Mouse (Mus musculus) T-cell, adult 2 months (primary cell): ENCODE data around the gene Cdk19.
"Not testable (repeated sequence)": the region's sequence is repeated elsewhere in the genome, so short reads cannot be mapped to it uniquely, and the experiment has no call there.

Experiments
- DNase-seq: peaks from one replicate; pipeline ENCODE4 v3.0.0; 2022; ENCODE audit warnings: low spot score

The Cdk19 gene

DNA sequence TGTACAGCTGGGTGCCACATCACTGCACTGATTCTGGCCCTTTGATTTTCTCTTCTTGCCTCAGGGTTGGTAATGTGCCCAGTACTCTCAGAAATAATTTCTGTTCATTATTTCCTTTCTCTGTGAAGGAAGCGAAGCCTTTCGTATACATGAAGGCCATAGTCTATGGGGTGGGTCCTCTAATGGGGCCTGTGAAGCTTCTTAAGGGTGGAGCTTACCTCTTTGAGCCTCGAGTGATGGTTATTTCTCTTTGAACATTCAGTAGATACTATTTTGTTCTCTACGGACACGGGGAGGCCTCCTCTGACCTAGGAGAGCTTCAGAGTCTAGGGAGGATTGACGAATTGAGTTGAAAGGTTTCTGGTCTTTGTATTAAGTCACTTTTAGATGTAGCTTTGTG is 142.9 kb downstream of the Cdk19 start:
- DNase-seq = no peak

- DNase-seq = no peak
Observed at GRCm38 (mm10) chr10:40489086-40489796, 149.9 kb downstream of the Cdk19 start.

GRCm38 (mm10) chr10:40491131-40491530 is 151.8 kb downstream of the Cdk19 start:
- DNase-seq = no peak

DNA sequence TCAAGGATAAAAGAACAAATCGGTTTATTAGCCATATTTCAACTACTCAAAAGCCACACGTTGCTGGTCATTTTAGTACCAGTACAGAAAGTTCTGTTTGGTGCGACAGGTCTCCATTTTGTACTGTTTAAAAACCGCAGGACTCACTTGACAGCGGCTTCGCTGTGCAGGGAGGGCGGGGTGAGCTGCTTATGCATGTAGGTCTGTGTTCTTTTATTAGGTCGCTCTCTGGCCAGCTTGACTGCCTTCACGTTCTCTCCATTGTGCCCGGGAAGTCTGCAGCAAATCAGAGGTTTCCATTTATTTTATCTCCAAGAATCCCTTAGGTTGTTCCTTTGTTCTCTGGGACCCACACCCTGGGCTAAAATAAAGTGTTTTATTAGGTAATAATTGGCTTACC is 152.4 kb downstream of the Cdk19 start:
- no peak for DNase-seq

- DNase-seq = no peak
Observed at GRCm38 (mm10) chr10:40494181-40495162, 155.1 kb downstream of the Cdk19 start.

DNA sequence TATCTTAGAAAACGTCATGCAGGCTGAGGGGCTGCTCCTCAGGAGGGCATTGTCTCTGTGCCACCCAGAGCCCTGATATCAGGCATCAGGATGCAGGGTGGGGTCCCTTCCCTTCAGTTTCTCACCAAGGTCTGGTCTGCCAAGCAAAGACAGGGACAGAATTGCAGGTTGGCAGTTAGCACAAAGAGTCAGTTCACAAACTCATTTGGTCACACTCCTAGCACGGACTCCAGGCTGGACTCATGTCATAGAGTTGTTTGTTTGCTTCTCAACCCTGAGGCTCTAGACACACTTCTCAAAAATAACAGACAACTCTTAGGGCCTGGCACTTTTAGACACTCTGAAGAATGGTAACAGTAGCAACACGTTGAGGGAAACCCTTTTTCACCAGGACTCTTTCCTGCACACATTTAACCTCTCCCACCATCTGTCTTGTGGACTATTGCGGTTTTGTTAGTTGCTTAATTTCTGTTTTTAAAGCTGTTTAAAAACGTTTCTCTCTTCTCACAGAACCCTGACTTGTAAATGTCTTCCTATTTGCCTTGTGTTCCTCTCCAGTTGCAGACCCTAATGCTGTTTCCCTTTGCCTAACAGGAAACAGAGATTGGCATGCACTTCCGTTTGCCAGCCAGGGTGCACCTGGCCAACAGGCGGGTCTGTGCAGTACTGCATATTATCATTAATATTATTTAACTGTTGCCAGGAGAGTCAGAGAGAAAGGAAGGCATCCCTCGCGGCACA is 158.1 kb downstream of the Cdk19 start:
- no peak for DNase-seq

DNA sequence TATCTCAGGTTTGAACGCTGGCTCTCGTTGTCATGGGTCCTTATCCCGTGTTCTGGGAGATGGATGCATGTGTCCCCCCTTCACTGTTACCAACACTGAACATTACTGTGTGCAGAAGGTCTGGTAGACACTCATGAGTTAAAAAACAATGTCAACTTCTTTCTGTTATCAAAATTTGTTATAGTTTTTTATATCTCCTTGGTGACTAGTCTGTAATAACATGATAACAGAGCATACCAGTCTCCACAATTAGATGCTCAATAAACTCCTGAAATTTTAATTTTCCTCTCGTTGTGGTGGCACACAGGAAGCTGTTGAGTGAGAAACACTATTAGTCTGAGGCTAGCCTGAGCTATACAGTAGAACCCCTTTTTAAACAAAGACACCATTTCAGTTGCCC is 159.1 kb downstream of the Cdk19 start:
- DNase-seq = no peak

DNA sequence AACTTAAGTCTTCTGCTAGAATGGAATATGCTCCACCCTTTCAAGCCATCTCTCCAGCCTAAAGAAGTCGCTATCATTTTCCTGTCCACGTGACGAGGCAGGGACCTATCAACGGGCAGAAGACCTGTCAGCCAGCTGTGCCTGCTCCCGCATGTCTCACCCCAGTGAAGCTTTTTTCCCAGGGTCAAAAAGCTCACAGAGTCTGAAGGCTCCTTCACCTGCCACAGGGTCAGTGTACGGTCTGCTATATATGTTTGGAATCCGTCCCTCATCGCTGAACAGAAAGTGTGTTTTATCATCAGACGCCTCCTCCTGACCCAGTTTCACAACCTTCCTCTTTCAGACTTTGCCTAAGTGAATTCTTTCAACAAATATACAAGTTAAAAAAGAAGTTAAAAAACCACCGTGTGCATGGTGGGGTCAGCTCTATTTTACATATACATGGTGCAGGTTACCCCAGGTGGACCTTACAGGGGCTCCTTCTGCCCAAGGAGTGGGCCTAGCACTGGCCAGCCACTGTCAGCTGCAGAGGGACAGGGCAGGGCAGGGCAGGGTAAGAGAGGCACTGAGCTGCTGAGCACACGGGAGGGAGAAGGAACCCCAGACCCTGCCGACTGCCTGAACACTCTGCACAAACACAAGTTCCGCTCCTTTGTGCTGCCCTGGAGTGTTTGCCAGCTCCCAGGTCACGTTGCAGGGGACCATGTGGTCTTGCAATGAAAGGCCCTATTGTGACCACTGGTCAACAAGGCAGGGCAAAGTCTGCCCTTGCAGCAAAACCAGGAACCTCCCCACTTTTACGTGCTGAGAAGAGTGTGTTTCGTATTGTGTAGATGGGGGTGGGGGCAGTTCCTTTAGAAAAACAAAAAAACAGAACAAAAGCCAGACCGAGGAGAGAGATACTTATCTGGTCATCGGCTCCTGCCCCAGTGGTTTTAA is 160.2 kb downstream of the Cdk19 start:
- no peak for DNase-seq

DNA sequence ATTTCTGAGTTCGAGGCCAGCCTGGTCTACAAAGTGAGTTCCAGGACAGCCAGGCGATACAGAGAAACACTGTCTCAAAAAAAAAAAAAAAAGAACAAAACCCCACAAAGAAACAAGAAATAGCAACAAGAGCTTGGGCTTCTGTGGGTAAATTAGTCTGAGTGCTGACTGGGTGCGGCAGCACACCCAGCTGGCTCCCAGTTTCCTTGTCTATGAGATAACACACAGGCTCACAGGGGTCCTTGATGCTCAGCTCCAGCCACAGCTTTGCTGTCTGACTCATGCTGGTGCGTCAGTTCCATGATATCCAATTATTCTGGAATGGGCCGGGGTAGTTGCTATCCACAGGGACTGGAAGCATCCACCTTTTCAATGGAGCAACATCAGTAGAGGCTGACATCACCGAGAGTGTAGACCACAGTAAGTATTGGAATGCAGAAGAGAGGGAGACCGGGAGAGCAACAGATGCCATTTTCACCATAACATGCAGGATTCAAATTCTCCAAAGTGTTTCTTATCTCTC is 161.4 kb downstream of the Cdk19 start:
- DNase-seq = no peak

DNA sequence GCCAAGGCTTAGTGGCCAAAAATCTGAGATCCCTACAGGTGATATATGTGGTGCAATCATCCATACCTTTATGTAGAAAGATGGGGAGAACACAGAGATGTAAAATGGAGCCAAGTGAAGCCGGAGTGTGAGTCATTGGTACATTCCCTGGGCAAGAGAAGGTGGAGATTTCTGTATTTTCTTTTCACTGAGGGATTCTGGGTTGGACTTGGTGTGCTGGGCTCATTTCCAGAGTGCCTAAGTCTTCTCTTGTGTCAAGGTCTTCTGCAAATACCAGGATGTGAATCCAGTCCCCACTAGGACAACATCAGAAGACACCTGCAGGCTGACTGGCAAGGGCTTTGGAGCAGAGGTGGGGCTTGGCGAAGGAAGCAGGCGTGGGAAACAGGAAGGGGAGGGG is 163.4 kb downstream of the Cdk19 start:
- DNase-seq = no peak

DNA sequence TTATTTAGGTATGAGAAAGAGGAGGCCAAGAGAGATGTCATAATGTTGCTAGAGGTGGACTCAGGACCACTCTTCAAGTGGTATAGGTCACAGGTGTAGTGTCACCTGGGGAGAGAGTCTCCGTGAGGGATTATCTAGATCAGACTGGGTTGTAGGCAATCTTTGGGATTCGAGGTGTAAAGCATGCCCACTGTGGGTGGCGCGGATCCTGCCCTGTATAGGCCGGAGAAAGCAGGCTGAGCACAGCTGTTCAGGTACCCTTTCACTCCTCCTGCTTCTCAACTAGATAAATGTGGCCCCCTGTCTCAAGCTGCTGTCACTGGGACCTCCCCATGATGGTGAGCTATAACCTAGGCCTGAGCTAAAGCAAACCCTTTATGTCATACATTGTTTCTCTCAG is 171.0 kb downstream of the Cdk19 start:
- no peak for DNase-seq

DNA sequence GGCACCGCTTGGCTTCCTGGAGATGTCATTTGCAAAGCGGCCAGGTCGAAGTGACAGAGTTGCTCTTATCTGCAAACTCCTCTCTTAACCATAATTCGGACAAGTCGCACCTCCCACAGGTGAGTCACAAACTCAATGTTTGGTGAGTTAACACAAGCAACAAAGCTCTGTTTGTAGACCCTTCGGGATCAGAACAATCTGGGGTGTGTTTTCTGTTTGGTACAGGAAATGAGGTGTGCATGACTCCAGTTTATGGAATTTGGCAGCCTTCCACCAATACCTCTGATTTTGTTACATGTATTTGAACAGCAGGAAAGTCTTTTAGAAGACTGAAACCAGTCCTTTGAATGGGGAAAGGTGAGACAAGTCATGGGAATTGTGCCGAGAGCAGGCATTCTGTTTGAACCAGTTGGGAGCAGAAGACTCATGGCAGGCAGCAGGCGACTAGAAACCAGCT is 171.9 kb downstream of the Cdk19 start:
- DNase-seq = no peak

DNA sequence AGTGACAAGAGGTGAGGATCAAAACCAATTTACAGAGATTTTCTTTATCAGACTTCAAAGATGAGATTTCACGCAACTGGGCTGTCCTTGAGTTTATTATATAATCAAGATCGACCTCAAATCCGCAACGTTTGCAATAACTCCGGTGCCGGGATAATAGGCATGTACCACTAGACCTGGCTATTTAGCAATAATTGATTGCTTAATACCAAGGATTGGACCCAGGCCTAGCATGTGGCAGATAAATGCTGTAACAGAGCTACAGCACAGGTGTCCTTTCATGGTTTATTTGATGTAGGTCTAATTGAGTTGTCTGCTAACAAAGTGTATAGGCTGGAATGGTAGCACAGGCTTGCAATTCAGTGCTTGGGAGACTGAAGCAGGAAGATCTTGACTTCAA is 172.8 kb downstream of the Cdk19 start:
- DNase-seq = no peak

DNA sequence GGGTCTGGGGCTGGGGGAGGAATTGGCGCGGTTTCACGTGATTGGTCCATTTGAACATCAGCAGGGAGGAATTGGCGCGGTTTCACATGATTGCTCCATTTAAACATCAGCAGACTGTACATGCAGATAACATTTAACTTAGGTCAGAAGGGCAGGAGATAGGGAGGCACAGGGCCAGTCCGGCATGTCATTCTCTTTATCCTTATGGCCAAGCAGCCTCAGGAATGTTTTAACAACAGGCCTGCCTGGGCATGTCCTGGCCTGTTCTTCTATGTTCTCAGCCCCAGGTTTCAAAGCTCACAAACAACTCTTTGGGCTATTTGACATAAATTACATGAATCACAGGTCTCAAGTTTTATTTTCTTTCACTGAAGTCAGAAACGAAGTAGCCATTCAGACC is 173.6 kb downstream of the Cdk19 start:
- not testable (repeated sequence) for DNase-seq

DNA sequence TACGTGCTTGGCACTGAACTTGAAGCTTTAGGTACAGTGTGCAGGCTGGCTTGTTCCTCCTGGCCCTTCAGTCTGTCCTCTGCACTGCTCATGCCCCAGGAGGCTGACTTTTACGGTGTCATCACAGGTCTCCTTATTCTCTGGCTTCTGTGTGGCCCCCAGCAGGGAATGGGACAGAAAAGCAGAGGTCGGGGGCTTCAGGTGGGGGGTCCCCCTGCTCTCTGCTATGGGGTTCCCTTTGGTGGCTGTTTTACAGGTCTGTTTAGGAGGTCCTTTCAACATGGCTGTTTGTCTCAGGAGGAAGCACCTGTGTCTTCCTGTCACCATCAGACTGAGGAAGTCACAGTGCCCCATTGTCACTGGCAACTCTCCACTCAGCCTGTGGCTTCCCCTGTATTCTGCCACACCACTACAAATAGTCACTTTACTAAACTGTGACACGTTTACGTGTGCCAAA is 175.9 kb downstream of the Cdk19 start:
- peak; percentile 51 for DNase-seq

GRCm38 (mm10) chr10:40516421-40516820 is 177.1 kb downstream of the Cdk19 start:
- DNase-seq = no peak

- DNase-seq = no peak
Observed at GRCm38 (mm10) chr10:40519586-40519985, 180.2 kb downstream of the Cdk19 start.

GRCm38 (mm10) chr10:40521579-40521978 is 182.2 kb downstream of the Cdk19 start:
- DNase-seq = no peak

- no peak for DNase-seq
Observed at GRCm38 (mm10) chr10:40523312-40523975, 184.1 kb downstream of the Cdk19 start.

DNA sequence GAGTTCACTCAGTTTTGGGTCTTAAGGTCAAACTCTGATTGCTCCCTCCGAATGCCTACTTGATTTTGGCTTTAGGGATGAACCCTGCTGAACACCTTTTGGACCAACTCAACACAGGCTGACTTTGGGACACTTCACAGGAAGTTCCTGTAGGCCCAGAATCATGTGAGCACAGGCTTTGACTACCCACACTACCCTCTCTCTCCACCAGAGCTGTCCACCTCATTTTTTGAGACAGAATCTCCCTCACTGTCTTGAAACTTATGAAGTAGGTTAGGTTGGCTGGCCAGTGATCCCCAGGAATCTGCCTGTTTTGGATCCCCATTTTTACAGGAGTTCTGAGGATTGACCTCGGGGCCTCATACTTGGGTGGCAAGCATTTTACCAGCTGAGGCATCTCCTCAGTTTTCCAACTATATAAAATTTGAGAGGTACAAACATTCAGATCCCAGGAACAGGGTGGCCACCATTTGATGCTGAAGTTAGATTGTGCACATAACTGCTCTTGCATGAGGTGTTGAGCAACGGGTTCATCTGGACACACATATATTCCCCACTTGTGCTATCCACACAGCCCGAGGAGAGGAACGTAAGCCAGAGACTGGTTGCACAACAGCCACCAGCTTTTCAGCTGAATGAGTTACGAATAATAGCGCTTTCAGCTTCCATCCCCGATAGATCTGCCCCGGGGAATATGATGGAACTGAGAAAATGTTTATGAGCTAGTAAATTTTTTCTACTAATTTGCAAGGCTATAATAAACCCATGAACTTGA is 184.9 kb downstream of the Cdk19 start:
- DNase-seq = no peak
